Mouse (Mus musculus): ENCODE measurements around the gene Gm33543.

- TF ChIP-seq CTCF (conservative IDR thresholded peaks at IDR 0.05; ENCODE audit: low read length): no peak
- no peak for TF ChIP-seq POU5F1 (IDR thresholded peaks at IDR 0.05; ENCODE audit: borderline replicate concordance, low read length)
- no peak for TF ChIP-seq NANOG (IDR thresholded peaks at IDR 0.05; ENCODE audit: borderline replicate concordance, low read length)
These were observed 12.7 kb upstream of the Gm33543 start for GRCm38 (mm10) chr10:95855411-95855810.
